In the genomic region with DNA sequence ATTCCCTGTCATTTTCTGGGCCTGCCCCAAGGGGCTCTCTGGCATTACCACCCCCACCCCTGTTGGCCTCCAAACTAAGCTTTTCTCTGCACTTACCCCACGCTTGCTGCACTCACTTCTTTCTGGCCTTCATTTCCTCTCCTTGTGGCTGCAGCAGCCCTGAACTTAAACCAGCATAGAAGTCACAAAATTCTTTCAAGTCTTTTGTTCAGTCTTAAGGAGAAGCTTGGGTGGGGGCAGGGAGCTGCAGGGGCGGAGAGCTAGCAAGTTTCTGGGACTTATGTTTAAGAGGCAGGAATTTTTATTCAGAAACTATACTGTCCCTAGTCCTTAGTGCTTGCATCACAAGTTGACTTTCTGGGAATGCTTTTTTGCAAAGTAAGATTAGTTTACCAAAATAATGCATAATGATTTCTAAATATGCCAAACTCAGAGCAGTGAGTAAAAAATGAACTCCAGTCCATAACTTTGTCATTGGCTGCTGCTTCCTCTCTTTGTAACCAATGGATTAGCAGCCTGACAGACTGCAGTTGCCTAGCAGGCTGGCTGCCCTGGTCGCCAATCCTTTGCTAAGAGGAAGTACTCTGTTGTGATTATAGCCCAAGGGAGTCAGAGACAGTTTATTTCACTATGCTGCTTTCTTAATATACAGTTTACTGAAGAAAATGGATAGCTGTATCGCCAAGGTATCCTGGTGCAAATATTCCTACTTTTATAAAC, we compare ENCODE assay signal across 8 mouse cellular contexts. TPM values are rescaled to one million over a fixed set of nuclear protein-coding genes. Genes with fewer than 3 reads are reported as not detected.
DNase-seq lines count a peak whose midpoint lies in the region; ATAC-seq and TF ChIP-seq lines count a peak whose summit lies in the region.

No protein-coding gene starts in this region.

- peaks cover 4% of the 10 kb centered on the region for H3K4me1 ChIP-seq in intestine, embryonic 16.5 days (ENCODE audit: control insufficient read depth, insufficient read depth, low read length)
- H3K4me1 ChIP-seq in small intestine, adult 2 months (ENCODE audit: control insufficient read depth, insufficient read depth, insufficient read length, low read length), result no peaks in the 10 kb centered on the region; the same call in 1 of the 2 replicates

- peak overlapping the region; percentile 73; the same call in 1 of the 2 replicates for H3K9ac ChIP-seq in intestine, embryonic 16.5 days (ENCODE audit: low read depth, low read length)

- H3K36me3 ChIP-seq in intestine, embryonic 16.5 days (ENCODE audit: control insufficient read depth, insufficient read depth, low read length), result no peaks in the 10 kb centered on the region
- H3K36me3 ChIP-seq in small intestine, adult 2 months (ENCODE audit: control insufficient read depth, insufficient read depth, low read length), result no peaks in the 10 kb centered on the region

- no peaks in the 10 kb centered on the region for H3K9me3 ChIP-seq in intestine, embryonic 16.5 days (ENCODE audit: control insufficient read depth, low read length)

- no peak for TF ChIP-seq CTCF in small intestine, adult 2 months (IDR thresholded peaks at IDR 0.05; ENCODE audit: extremely low read depth, insufficient read length, insufficient replicate concordance, low read depth, low read length)

- peak overlapping the region; percentile 59 for H3K27ac ChIP-seq in intestine, embryonic 16.5 days (ENCODE audit: low read length)
- H3K27ac ChIP-seq in small intestine, adult 2 months (ENCODE audit: insufficient read depth, low read depth, low read length), result peak overlapping the region; percentile 55; the same call in 1 of the 2 replicates

- no peak for TF ChIP-seq POLR2A in small intestine, adult 2 months (IDR thresholded peaks at IDR 0.05; ENCODE audit: low read depth, low read length)

- ATAC-seq in intestine, embryonic 16.5 days, result no peak

- H3K4me3 ChIP-seq in intestine, embryonic 16.5 days (ENCODE audit: low read length), result peak overlapping the region; percentile 65
- peak overlapping the region; percentile 10; the same call in 1 of the 2 replicates for H3K4me3 ChIP-seq in small intestine, adult 2 months (ENCODE audit: low read depth, low read length)

- peak overlapping the region; percentile 70 for H3K4me2 ChIP-seq in intestine, embryonic 16.5 days (ENCODE audit: low read depth, low read length)

- DNase-seq in 416B (ENCODE audit: low read depth) (peak; percentile 63), adipocyte (ENCODE audit: low spot score) (peak; percentile 59)
- DNase-seq in heart, adult 11 months, result peak; percentile 96
- DNase-seq in lung, postnatal 14 days, result peak; percentile 20
- DNase-seq in cerebellum, postnatal 14 days, result no peak
- no peak for DNase-seq in frontal cortex, postnatal 25 days (ENCODE audit: low spot score in 2 of 2)

- H3K27me3 ChIP-seq in intestine, embryonic 16.5 days (replicated peaks; ENCODE audit: control insufficient read depth, insufficient read depth, low read length), result no peaks in the 10 kb centered on the region
- no peaks in the 10 kb centered on the region for H3K27me3 ChIP-seq in small intestine, adult 2 months (ENCODE audit: control insufficient read depth, insufficient read depth, low read length)

- WGBS in intestine, embryonic 16.5 days, result 25% methylated on average over 4 of the region's 4 CpGs
- 40% methylated on average over 4 of the region's 4 CpGs for WGBS in small intestine, adult 2 months

RNA-seq across cellular contexts. Expression of gene Spata6, which starts 1.5 kb away (rescaled TPM):
- polyA plus RNA-seq in intestine, embryonic 16.5 days (2015; fragmentation: Nextera tagmentation; extraction: Ambion mirVana), result 13.5 and 14.0 TPM in 2 replicates
- polyA plus RNA-seq in small intestine, adult 2 months (2012; rRNA removed), result 5.8 and 6.1 TPM in 2 replicates

Comparison
In these comparisons a context has a peak if more than half of its experiments do, and no peak if none do; other contexts are left out.
1. DNase-seq: peak in 416B (single experiment), adipocyte (single experiment), heart, adult 11 months (single experiment) and lung, postnatal 14 days (single experiment); none in cerebellum, postnatal 14 days (0 of 2) and frontal cortex, postnatal 25 days (0 of 2).